Mouse (Mus musculus): Measurements from ENCODE around the gene Phactr1.

DNA sequence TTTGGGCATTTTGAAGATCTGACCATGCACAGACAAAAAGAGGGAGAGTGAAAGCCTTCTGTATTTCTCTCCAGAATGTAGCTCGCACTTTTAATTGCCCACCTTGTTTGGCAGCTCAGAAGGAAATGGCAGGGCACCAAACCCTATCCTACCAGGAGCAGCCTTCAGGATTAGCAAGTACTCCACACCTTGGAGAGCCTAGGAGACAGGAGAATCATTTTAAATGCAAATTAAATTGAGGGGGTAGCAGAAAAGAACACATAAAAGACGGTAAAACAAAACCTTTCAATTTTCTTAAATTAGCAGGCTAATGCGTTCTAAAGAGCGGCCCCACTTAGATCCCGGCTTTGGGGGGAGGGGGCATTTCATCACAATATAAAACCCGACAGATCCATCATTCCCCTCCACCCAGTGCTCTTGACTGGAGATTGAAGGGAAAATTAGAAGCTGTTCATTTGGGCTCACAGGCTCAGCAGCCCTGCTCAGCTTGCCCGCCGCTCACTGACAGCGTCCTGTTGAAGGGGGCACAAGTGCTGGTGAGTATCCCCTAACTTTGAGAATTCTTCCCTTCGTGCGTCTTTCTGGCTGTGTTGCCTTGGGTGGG lies at the start of gene Phactr1:
- TF ChIP-seq CTCF (IDR thresholded peaks at IDR 0.05; ENCODE audit: borderline replicate concordance, insufficient read depth, low read depth, low read length) (no peak), POLR2A (IDR thresholded peaks at IDR 0.05; ENCODE audit: borderline replicate concordance, insufficient read depth, low read length) (no peak)

Measured in cerebellum, adult 2 months (tissue).